ENCODE assay signal across 10 mouse cellular contexts in genomic region chr7:97386106-97386805, GRCm38 (mm10). TPM values are rescaled to one million over a fixed set of nuclear protein-coding genes. Genes with fewer than 3 reads are reported as not detected.
DNase-seq lines count a peak whose midpoint lies in the region; ATAC-seq and TF ChIP-seq lines count a peak whose summit lies in the region.
"Had no signal": no experiment of that assay in that cellular context is flagged by ENCODE, and none has a peak within 500 bp of the region (broad histone marks: within the 10 kb centered on the region; RNA-seq: fewer than 3 reads in every experiment).

No protein-coding gene starts in this region.

- H3K4me2 ChIP-seq in intestine, embryonic 15.5 days (replicated peaks) = no peak overlapping the region
- H3K4me2 ChIP-seq: midbrain, embryonic 12.5 days had no signal

- H3K36me3 ChIP-seq in intestine, embryonic 15.5 days = peaks cover 50% of the 10 kb centered on the region

- TF ChIP-seq CTCF in layer of hippocampus, adult 2 months (conservative IDR thresholded peaks at IDR 0.05) = no peak

- H3K4me3 ChIP-seq in layer of hippocampus, adult 2 months = no peak overlapping the region
- no peak overlapping the region for H3K4me3 ChIP-seq in intestine, embryonic 15.5 days (replicated peaks)
- H3K4me3 ChIP-seq: midbrain, embryonic 12.5 days had no signal

- H3K4me1 ChIP-seq in intestine, embryonic 15.5 days (replicated peaks) = no peaks in the 10 kb centered on the region

- WGBS in intestine, embryonic 15.5 days = 77% methylated on average over 7 of the region's 7 CpGs

- DNase-seq in cerebellum, adult 9-11 months = peak; percentile 53
- DNase-seq in cerebellum, postnatal 10 days = no peak
- peak in 1 of 2 experiments; percentile 62 for DNase-seq in layer of hippocampus, adult 2 months (ENCODE audit: low spot score in 2 of 2)
- DNase-seq in layer of hippocampus, adult 9-10 months (ENCODE audit: low spot score) = no peak
- peak; percentile 57 for DNase-seq in adipocyte (ENCODE audit: low spot score)
- DNase-seq in frontal cortex, postnatal 10 days (ENCODE audit: low spot score in 2 of 2) = no peak

- H3K9ac ChIP-seq in intestine, embryonic 15.5 days = no peak overlapping the region
- H3K9ac ChIP-seq: midbrain, embryonic 12.5 days had no signal

- ATAC-seq in intestine, embryonic 15.5 days = peak; percentile 55; the same call in 1 of the 2 replicates
- ATAC-seq in inflammation-experienced regulatory T-cells, adult 6 months = no peak

- peak overlapping the region; percentile 66; the same call in 1 of the 2 replicates for H3K27ac ChIP-seq in layer of hippocampus, adult 2 months
- H3K27ac ChIP-seq in intestine, embryonic 15.5 days = 0 out of 2 replicates have a peak overlapping the region, but pooled peaks have one; percentile 4
- H3K27ac ChIP-seq: midbrain, embryonic 12.5 days had no signal

- H3K9me3 ChIP-seq in intestine, embryonic 15.5 days = no peaks in the 10 kb centered on the region
- H3K9me3 ChIP-seq: midbrain, embryonic 12.5 days had no signal

- no peaks in the 10 kb centered on the region for H3K27me3 ChIP-seq in intestine, embryonic 15.5 days (replicated peaks)
- H3K27me3 ChIP-seq: midbrain, embryonic 12.5 days had no signal

RNA-seq across cellular contexts. Expression of gene Ndufc2, which starts 13.5 kb away (rescaled TPM):
- total RNA-seq in layer of hippocampus, adult 2 months (2021) = 100 to 1,000 TPM; 206 to 221 TPM
- polyA plus RNA-seq in intestine, embryonic 15.5 days (2015; fragmentation: Nextera tagmentation; extraction: Ambion mirVana) = 372 and 444 TPM in 2 replicates
- 100 to 1,000 TPM; 178 to 215 (median 183) TPM for polyA plus RNA-seq in inflammation-experienced regulatory T-cells, adult 6 months (2017; shearing (Covaris generic))

RNA-seq across cellular contexts. Expression of gene Alg8, which starts 14.8 kb away (rescaled TPM):
- 10 to 100 TPM; 10.1 to 10.2 TPM for total RNA-seq in layer of hippocampus, adult 2 months (2021)
- 53.7 and 55.4 TPM in 2 replicates for polyA plus RNA-seq in intestine, embryonic 15.5 days (2015; fragmentation: Nextera tagmentation; extraction: Ambion mirVana)
- 10 to 100 TPM; 18.9 to 27.2 (median 22.7) TPM for polyA plus RNA-seq in inflammation-experienced regulatory T-cells, adult 6 months (2017; shearing (Covaris generic))

RNA-seq across cellular contexts. Expression of gene Thrsp, which starts 31.3 kb away (rescaled TPM):
- 10 to 100 TPM; 40.0 to 40.6 TPM for total RNA-seq in layer of hippocampus, adult 2 months (2021)
- 0.54 and 0.77 TPM in 2 replicates for polyA plus RNA-seq in intestine, embryonic 15.5 days (2015; fragmentation: Nextera tagmentation; extraction: Ambion mirVana)
- polyA plus RNA-seq in inflammation-experienced regulatory T-cells, adult 6 months (2017; shearing (Covaris generic)) = under 1 TPM in 2 of 3 experiments, not detected in 1; 0.35 to 0.38 TPM
- polyA plus RNA-seq: embryonic facial prominence, embryonic 11.5 days had no signal

RNA-seq across cellular contexts. Expression of gene Kctd21, which starts 54.1 kb away (rescaled TPM):
- total RNA-seq in layer of hippocampus, adult 2 months (2021) = 10 to 100 TPM; 13.2 to 14.5 TPM
- polyA plus RNA-seq in intestine, embryonic 15.5 days (2015; fragmentation: Nextera tagmentation; extraction: Ambion mirVana) = 3.3 and 3.6 TPM in 2 replicates
- polyA plus RNA-seq in inflammation-experienced regulatory T-cells, adult 6 months (2017; shearing (Covaris generic)) = 1 to 10 TPM in 2 of 3 experiments, under 1 TPM in 1; 0.97 to 1.6 (median 1.5) TPM

RNA-seq across cellular contexts. Expression of gene Usp35, which starts 54.4 kb away (rescaled TPM):
- 10 to 100 TPM; 14.3 to 14.6 TPM for total RNA-seq in layer of hippocampus, adult 2 months (2021)
- 1.1 and 1.2 TPM in 2 replicates for polyA plus RNA-seq in intestine, embryonic 15.5 days (2015; fragmentation: Nextera tagmentation; extraction: Ambion mirVana)
- 1 to 10 TPM in 2 of 3 experiments, under 1 TPM in 1; 0.87 to 2.3 (median 2.3) TPM for polyA plus RNA-seq in inflammation-experienced regulatory T-cells, adult 6 months (2017; shearing (Covaris generic))

Comparison
In these comparisons a context has a peak if more than half of its experiments do, and no peak if none do; other contexts are left out.
1. DNase-seq: peak in cerebellum, adult 9-11 months (single experiment) and adipocyte (single experiment); none in cerebellum, postnatal 10 days (0 of 2), layer of hippocampus, adult 9-10 months (single experiment) and frontal cortex, postnatal 10 days (0 of 2).